Mouse (Mus musculus) gastrocnemius, postnatal 36 days (tissue): ENCODE data around the gene Sys1. TPM values are rescaled to one million over a fixed set of nuclear protein-coding genes. Genes with fewer than 3 reads are reported as not detected.

Experiments
- DNase-seq, 2 experiments: peaks; one replicate each; pipeline ENCODE4 v3.0.0; 2022
- intact Hi-C: fragments of 180-260 bp; cut with DNase I; formaldehyde crosslinking; loops from one replicate; pipeline ENCODE4 v1.15.1; 2025
- total RNA-seq, 2 experiments: library from RNA; stranded (reverse); gene quantifications; 2 replicates each; pipeline ENCODE4 v1.2.3; 2021

Gene Sys1
- total RNA-seq, 2 experiments from 2014 or later = 17.2 to 20.3 TPM

DNA sequence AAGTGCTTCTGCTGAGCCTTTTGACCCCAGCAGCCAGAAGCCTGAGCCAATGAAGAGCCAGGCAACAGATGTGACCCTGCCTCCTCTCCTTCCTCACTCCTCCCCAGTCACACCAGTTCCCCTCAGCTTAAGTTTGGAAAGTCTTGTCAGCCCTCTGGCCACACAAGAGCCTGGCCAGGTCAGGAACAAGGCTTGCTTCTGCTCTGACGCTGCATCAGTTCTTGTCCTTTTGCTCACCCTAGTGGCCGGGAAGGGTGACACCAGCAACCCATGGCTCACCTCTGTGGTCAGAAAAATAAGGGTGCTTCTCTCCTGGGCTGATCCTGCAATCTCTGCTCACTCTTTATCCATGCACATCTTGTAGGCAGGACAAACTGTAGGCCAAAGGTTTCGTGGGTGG is 64.0 kb downstream of the Sys1 start:
- intact Hi-C loops = loop anchor here (1.0 to 5.0 kb wide), 2 partner anchors 103 to 118 kb away; partner anchors contain the start of gene Rbpjl

DNA sequence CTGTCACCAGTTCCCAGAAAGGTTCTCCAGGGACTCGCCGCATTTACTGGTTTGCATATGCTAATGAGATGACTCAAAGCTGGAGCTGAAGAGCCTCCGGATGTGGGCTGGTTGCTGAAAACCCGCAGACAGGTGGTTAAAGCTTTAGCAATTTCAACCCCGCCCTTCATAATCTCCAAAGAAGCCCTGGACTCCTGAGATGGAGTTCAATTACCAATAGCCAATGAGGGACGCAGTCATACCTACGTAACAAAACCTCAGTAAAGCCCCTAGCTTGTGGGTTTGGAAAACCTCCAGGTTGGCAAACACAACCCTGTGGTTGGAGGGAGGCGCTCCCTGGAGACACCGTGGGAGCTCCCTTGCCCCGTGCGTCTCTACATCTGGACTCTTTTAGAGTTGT is 65.1 kb downstream of the Sys1 start:
- intact Hi-C loops = loop anchor here (1.0 to 5.0 kb wide), 2 partner anchors 105 to 120 kb away; partner anchors contain the start of gene Rbpjl
- no peak for DNase-seq

More for the DNA sequence above, 64.0 kb downstream of the Sys1 start:
- DNase-seq = peak in 1 of 2 experiments; percentile 27

DNA sequence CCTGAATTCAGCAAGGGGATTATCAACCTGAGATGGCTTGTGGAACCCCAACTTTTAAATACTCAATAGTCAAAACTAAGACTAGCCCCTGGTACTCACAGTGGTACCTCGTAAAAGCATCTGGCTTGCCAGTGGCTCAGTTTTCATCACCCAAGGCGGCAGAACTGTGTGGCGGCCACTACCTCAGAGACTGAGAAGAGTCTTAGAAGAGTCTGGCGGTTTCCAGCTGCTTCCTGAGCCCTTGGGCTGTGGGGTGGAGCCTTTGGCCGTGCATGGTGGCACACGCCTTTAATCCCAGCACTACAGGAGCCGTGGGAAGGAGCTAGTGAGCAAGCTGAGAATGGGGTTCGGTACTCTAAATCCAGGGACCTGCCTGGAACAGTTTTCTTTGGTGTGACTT is 65.5 kb downstream of the Sys1 start:
- intact Hi-C loops = loop anchor here (5.0 kb wide), 1 partner anchor 120 kb away; the partner anchor contains the start of gene Rbpjl
- no peak for DNase-seq

DNA sequence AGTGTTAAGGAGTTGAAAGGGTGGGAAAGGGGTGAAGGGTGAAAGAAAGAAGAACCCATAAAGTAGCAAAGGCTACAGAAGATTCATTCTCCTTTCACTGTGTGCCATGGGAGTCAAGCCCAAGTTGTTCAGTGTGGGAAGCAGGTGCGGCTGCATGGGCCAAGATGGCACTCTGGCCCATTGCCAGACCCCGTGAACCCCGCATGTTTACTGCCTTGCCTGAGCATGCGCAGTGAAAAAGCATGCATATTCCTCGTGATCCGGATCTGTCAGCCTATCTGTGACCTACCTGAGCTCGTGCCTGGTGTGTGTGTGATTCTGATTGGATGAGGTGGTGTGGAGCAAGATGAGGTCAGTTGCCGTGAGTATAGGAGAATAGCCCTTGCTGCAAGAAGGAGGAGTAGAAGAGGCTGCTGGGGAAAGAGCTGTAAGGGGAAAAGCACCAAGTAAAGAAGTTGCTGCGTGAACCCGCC is 66.6 kb downstream of the Sys1 start:
- no peak for DNase-seq

DNA sequence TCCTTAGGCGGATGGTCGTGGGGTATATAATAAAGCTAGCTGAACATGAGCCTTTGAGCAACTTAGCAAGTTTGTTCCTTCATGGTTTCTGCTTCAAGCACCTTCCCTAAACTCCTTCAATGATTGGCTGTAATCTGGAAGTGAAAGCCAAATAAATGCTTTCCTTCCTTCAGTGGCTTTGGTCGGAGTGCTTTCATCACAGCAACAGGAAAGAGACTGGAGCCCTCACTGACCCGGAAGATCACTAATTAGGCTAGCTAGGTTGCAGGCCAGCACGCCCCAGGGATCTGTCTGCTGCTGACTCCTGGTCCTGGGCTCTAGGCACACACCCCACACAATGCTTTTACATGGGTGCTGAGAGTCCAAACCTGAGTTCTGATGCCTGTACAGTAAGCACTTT is 71.8 kb downstream of the Sys1 start:
- DNase-seq = no peak
- intact Hi-C loops = loop anchor here (5.0 kb wide), 1 partner anchor 431 kb away; no protein-coding TSS in a partner anchor

More for the DNA sequence above, 66.6 kb downstream of the Sys1 start:
- intact Hi-C loops = loop anchor here (5.0 kb wide), 1 partner anchor 121 kb away; the partner anchor contains the start of gene Rbpjl

Other genes with a start within 250 kb of the Sys1 start
- not detected for gene Wfdc15b, start 235.3 kb upstream of the Sys1 start, total RNA-seq
- gene Svs2, start 218.5 kb upstream of the Sys1 start, total RNA-seq = not detected
- not detected for gene Svs3b, start 200.3 kb upstream of the Sys1 start, total RNA-seq
- not detected for gene Svs4, start 178.5 kb upstream of the Sys1 start, total RNA-seq
- gene Svs3a, start 167.7 kb upstream of the Sys1 start, total RNA-seq = not detected
- not detected for gene Svs6, start 140.2 kb upstream of the Sys1 start, total RNA-seq
- not detected for gene Svs5, start 124.2 kb upstream of the Sys1 start, total RNA-seq
- 1 to 10 TPM in 1 of 2 experiments, not detected in 1; 1.1 TPM for gene Slpi, start 67.9 kb upstream of the Sys1 start, total RNA-seq
- not detected for gene Rbpjl, start 53.8 kb upstream of the Sys1 start, total RNA-seq
- 1 to 10 TPM; 1.5 to 1.7 TPM for gene Matn4, start 51.8 kb upstream of the Sys1 start, total RNA-seq
- 10 to 100 TPM; 36.5 to 50.3 TPM for gene Sdc4, start 13.1 kb upstream of the Sys1 start, total RNA-seq
- gene Gm20458, start 4.0 kb downstream of the Sys1 start, total RNA-seq = 1 to 10 TPM; 2.5 to 5.3 TPM
- gene Trp53tg5, start 16.8 kb downstream of the Sys1 start, total RNA-seq = not detected
- gene Dbndd2, start 29.1 kb downstream of the Sys1 start, total RNA-seq = 10 to 100 TPM; 24.6 to 25.8 TPM
- gene Pigt, start 40.6 kb downstream of the Sys1 start, total RNA-seq = 10 to 100 TPM; 31.8 to 32.5 TPM
- under 1 TPM in 1 of 2 experiments, not detected in 1; 0.71 TPM for gene Wfdc2, start 105.4 kb downstream of the Sys1 start, total RNA-seq
- not detected for gene Spint3, start 116.5 kb downstream of the Sys1 start, total RNA-seq
- not detected for gene Wfdc6a, start 128.5 kb downstream of the Sys1 start, total RNA-seq
- gene Eppin, start 136.6 kb downstream of the Sys1 start, total RNA-seq = not detected
- gene Wfdc6b, start 156.6 kb downstream of the Sys1 start, total RNA-seq = not detected
- gene Wfdc8, start 156.7 kb downstream of the Sys1 start, total RNA-seq = not detected
- gene Wfdc16, start 181.8 kb downstream of the Sys1 start, total RNA-seq = not detected
- gene Wfdc10, start 199.1 kb downstream of the Sys1 start, total RNA-seq = not detected
- not detected for gene Wfdc9, start 199.6 kb downstream of the Sys1 start, total RNA-seq
- gene Wfdc11, start 217.1 kb downstream of the Sys1 start, total RNA-seq = not detected
- not detected for gene Wfdc13, start 228.1 kb downstream of the Sys1 start, total RNA-seq
- gene Spint4, start 241.5 kb downstream of the Sys1 start, total RNA-seq = not detected